ENCODE assay signal across 8 mouse cellular contexts in genomic region chr13:52651383-52652252, GRCm38 (mm10).
DNase-seq lines count a peak whose midpoint lies in the region; ATAC-seq lines count a peak whose summit lies in the region.

No protein-coding gene starts in this region.

- H3K36me3 ChIP-seq in midbrain, embryonic 14.5 days (ENCODE audit: control insufficient read depth, insufficient read depth, low read length): no peaks in the 10 kb centered on the region

- no peak overlapping the region for H3K27ac ChIP-seq in midbrain, embryonic 14.5 days (replicated peaks; ENCODE audit: low read depth, low read length)

- DNase-seq in gastrocnemius, postnatal 4 days (ENCODE audit: low spot score in 2 of 2): peak; percentile 27 to 31
- no peak for DNase-seq in gastrocnemius, adult 8-10 months (ENCODE audit: low spot score in 2 of 2)
- DNase-seq in c-Kit-negative CD71-positive TER-119-positive erythroid progenitor cells, embryonic 14.5 days (ENCODE audit: low read depth, low spot score): peak; percentile 28
- peak; percentile 75 for DNase-seq in gonadal fat pad, adult 2 months (ENCODE audit: low read depth)
- DNase-seq in layer of hippocampus, adult 11-12 months (ENCODE audit: low spot score): peak; percentile 79
- DNase-seq in midbrain, embryonic 14.5 days: peak; percentile 94

- 58% methylated on average over 11 of the region's 12 CpGs for WGBS in midbrain, embryonic 14.5 days

- no peak overlapping the region for H3K9ac ChIP-seq in midbrain, embryonic 14.5 days (replicated peaks; ENCODE audit: low read length)

- H3K4me1 ChIP-seq in midbrain, embryonic 14.5 days (ENCODE audit: control insufficient read depth, insufficient read depth, low read length): no peaks in the 10 kb centered on the region

- H3K4me2 ChIP-seq in midbrain, embryonic 14.5 days (ENCODE audit: low read length): no peak overlapping the region

- peak; percentile 32 for ATAC-seq in CD4-positive, CD25-positive, alpha-beta regulatory T cell, adult 4 months
- ATAC-seq in midbrain, embryonic 14.5 days (ENCODE audit: low FRiP score, low TSS enrichment): no peak
- ATAC-seq in megakaryocyte-erythroid progenitor cell, adult 5-6 weeks (replicated peaks; ENCODE audit: low FRiP score, low TSS enrichment, poor library complexity, severe bottlenecking): no peak

- no peaks in the 10 kb centered on the region for H3K9me3 ChIP-seq in midbrain, embryonic 14.5 days (ENCODE audit: control insufficient read depth, low read length)

- H3K4me3 ChIP-seq in midbrain, embryonic 14.5 days (replicated peaks; ENCODE audit: low read depth, low read length): no peak overlapping the region

- H3K27me3 ChIP-seq in midbrain, embryonic 14.5 days (ENCODE audit: control insufficient read depth, insufficient read depth, low read length): no peaks in the 10 kb centered on the region

Comparison
In these comparisons a context has a peak if more than half of its experiments do, and no peak if none do; other contexts are left out.
1. DNase-seq: peak in gastrocnemius, postnatal 4 days (2 of 2), c-Kit-negative CD71-positive TER-119-positive erythroid progenitor cells, embryonic 14.5 days (single experiment), gonadal fat pad, adult 2 months (single experiment), layer of hippocampus, adult 11-12 months (single experiment) and midbrain, embryonic 14.5 days (single experiment); none in gastrocnemius, adult 8-10 months (0 of 2).